Mouse (Mus musculus): Measurements from ENCODE around the gene Ehmt2. TPM values are rescaled to one million over a fixed set of nuclear protein-coding genes. Genes with fewer than 3 reads are reported as not detected.
"Not testable (repeated sequence)": the region's sequence is repeated elsewhere in the genome, so short reads cannot be mapped to it uniquely, and the experiment has no call there.

The Ehmt2 gene
- total RNA-seq, 2 experiments from 2014 or later: 232 to 251 TPM

- intact Hi-C loops (cut with DNase I): no loop called here
- no peak for DNase-seq
Measured at GRCm38 (mm10) chr17:34916316-34916715, 18.0 kb downstream of the Ehmt2 start.

GRCm38 (mm10) chr17:34917188-34917587 lies 18.9 kb downstream of the Ehmt2 start:
- intact Hi-C loops (cut with DNase I): no loop called here
- no peak for DNase-seq

- DNase-seq: no peak
- intact Hi-C loops (cut with DNase I): no loop called here
Measured at GRCm38 (mm10) chr17:34922939-34923338, 24.7 kb downstream of the Ehmt2 start.

GRCm38 (mm10) chr17:34924258-34924657 lies 26.0 kb downstream of the Ehmt2 start:
- intact Hi-C loops (cut with DNase I): no loop called here
- no peak for DNase-seq

GRCm38 (mm10) chr17:34927306-34928019 lies 29.2 kb downstream of the Ehmt2 start:
- intact Hi-C loops (cut with DNase I): no loop called here
- DNase-seq: no peak

GRCm38 (mm10) chr17:34928841-34929240 lies 30.6 kb downstream of the Ehmt2 start:
- no peak for DNase-seq
- intact Hi-C loops (cut with DNase I): no loop called here

- intact Hi-C loops (cut with DNase I): no loop called here
- DNase-seq: peak; percentile 99
Measured at GRCm38 (mm10) chr17:34931061-34931734, 32.9 kb downstream of the Ehmt2 start, which contains the start of gene Neu1. Gene Neu1 (plus strand): TSS chr17:34931253.

GRCm38 (mm10) chr17:34931735-34932098 lies 33.4 kb downstream of the Ehmt2 start:
- DNase-seq: no peak
- intact Hi-C loops (cut with DNase I): loop anchor here (2.0 kb wide), 1 partner anchor 71 kb away; no protein-coding TSS in a partner anchor

- no peak for DNase-seq
- intact Hi-C loops (cut with DNase I): loop anchor here (2.0 kb wide), 1 partner anchor 71 kb away; no protein-coding TSS in a partner anchor
Measured at GRCm38 (mm10) chr17:34932287-34932686, 34.0 kb downstream of the Ehmt2 start.

GRCm38 (mm10) chr17:34934031-34934430 lies 35.8 kb downstream of the Ehmt2 start:
- intact Hi-C loops (cut with DNase I): no loop called here

GRCm38 (mm10) chr17:34934830-34935229 lies 36.6 kb downstream of the Ehmt2 start:
- intact Hi-C loops (cut with DNase I): no loop called here
- DNase-seq: no peak

More at GRCm38 (mm10) chr17:34934031-34934430, 35.8 kb downstream of the Ehmt2 start:
- DNase-seq: no peak

GRCm38 (mm10) chr17:34937960-34938505 lies 39.8 kb downstream of the Ehmt2 start:
- intact Hi-C loops (cut with DNase I): no loop called here
- no peak for DNase-seq

GRCm38 (mm10) chr17:34941344-34942041 lies 43.2 kb downstream of the Ehmt2 start:
- DNase-seq: no peak
- intact Hi-C loops (cut with DNase I): no loop called here

- intact Hi-C loops (cut with DNase I): no loop called here
- DNase-seq: no peak
Measured at GRCm38 (mm10) chr17:34943128-34943815, 45.0 kb downstream of the Ehmt2 start.

GRCm38 (mm10) chr17:34944362-34944761 lies 46.1 kb downstream of the Ehmt2 start:
- intact Hi-C loops (cut with DNase I): no loop called here
- DNase-seq: no peak

GRCm38 (mm10) chr17:34946486-34947140 lies 48.3 kb downstream of the Ehmt2 start:
- intact Hi-C loops (cut with DNase I): no loop called here
- no peak for DNase-seq

- intact Hi-C loops (cut with DNase I): no loop called here
- DNase-seq: no peak
Measured at GRCm38 (mm10) chr17:34947606-34948005, 49.3 kb downstream of the Ehmt2 start.

GRCm38 (mm10) chr17:34948721-34949552 lies 50.7 kb downstream of the Ehmt2 start:
- intact Hi-C loops (cut with DNase I): not testable (repeated sequence)

GRCm38 (mm10) chr17:34949553-34949969 lies 51.3 kb downstream of the Ehmt2 start:
- no peak for DNase-seq
- intact Hi-C loops (cut with DNase I): no loop called here

More at GRCm38 (mm10) chr17:34948721-34949552, 50.7 kb downstream of the Ehmt2 start:
- not testable (repeated sequence) for DNase-seq
